Mouse (Mus musculus): ENCODE results near the gene Prex1. TPM values are rescaled to one million over a fixed set of nuclear protein-coding genes. Genes with fewer than 3 reads are reported as not detected.
"Not testable (repeated sequence)": the region's sequence is repeated elsewhere in the genome, so short reads cannot be mapped to it uniquely, and the experiment has no call there.

Gene Prex1
- polyA plus RNA-seq, 1 experiment from 2014 or later, result 12.4 TPM

DNA sequence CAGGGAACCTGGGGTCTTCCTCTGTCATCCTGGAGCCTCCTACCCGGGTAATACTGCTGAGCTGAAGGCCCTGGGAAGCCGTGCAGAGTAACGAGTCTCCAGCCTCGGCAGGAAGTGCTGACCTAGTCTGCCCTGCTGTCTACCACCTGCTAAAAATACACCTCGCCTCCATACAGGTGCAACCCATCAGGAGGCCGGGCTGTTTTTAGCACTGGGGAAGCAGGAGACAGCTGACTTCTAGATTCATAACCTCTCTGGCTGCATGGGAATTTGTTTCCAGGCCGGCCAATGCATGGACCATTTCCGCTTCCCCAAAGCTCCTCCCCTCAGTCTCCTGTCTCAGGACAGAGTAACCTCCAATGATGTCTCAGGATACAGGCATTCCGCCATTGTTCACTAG is 187.4 kb downstream of the Prex1 start:
- Histone ChIP-seq H3K27ac (peak overlapping the region; percentile 57; the same call in 1 of the 2 replicates), H3K27me3 (replicated peaks) (no peaks in the 10 kb centered on the region), H3K9ac (no peak overlapping the region), H3K4me1 (peaks cover 13% of the 10 kb centered on the region), H3K9me3 (no peaks in the 10 kb centered on the region), H3K4me3 (replicated peaks) (no peak overlapping the region), H3K4me2 (no peak overlapping the region), H3K36me3 (no peaks in the 10 kb centered on the region)
- ATAC-seq (ENCODE audit: insufficient read depth, low FRiP score, low read depth), result no peak
- WGBS, result 55% methylated on average over 9 of the region's 9 CpGs

DNA sequence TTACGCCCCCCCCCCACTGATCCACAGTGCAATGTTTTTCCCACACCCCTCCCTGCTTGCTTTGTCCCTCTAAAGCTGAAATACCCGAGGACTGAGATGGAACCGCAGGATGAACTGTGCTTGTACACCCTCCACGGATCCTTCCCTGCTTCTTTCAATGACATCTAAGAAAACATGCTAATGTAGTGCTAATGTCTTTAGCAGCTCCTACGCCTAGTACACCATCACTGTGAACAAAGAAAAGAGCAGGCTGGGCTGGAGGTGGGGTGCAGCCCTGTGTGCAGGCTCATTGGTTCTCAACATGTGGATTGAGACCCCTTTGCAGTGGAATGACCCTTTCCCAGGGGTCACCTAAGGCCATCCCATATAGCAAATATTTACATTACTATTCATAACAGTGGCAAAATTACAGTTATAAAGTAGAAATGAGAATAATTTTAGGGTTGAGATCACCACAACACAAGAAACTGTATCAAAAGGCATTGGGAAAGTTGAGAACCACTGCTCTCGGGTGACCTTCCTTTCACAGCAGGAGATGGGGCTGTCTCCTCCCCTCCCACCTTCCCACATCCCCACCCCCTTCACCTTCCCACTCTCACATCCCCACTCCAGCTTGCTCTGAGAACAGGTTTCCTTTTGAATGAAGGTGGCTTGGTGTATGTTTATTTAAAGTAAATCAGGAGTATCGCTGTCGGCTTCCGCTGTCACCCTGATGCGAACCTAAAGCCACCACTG is 190.3 kb downstream of the Prex1 start:
- ATAC-seq (ENCODE audit: insufficient read depth, low FRiP score, low read depth), result no peak
- H3K27ac ChIP-seq, result peak overlapping the region; percentile 72
- no peaks in the 10 kb centered on the region for H3K27me3 ChIP-seq (replicated peaks)
- no peaks in the 10 kb centered on the region for H3K9me3 ChIP-seq
- H3K4me1 ChIP-seq, result peaks cover 16% of the 10 kb centered on the region
- WGBS, result 65% methylated on average over 10 of the region's 10 CpGs
- H3K4me2 ChIP-seq, result no peak overlapping the region
- H3K9ac ChIP-seq, result no peak overlapping the region
- no peak overlapping the region for H3K4me3 ChIP-seq (replicated peaks)
- no peaks in the 10 kb centered on the region for H3K36me3 ChIP-seq

DNA sequence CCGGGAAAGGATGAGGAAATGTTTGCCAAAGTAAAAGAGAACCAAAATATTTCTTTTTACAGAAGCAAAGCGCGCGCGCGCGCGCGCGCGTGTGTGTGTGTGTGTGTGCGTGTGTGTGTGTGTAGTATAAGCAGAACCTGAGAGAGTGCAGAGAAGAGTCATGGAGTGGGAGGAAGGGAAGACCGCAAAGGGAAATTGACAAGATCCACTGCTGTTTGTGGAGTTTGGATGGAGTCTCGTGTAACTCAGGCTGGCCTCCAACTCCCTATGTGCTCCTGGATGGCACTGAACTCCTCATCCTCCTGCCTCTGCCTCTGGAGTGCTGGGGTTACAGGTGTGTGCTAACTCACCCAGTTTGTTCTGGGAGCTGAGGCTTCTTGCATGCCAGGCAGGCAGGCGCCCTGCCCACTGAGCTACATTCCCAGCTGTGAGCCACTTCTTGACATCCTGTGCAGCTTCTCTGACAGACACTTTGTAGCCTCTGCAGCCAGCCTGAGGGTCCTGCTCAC is 191.0 kb downstream of the Prex1 start:
- H3K4me2 ChIP-seq, result no peak overlapping the region

DNA sequence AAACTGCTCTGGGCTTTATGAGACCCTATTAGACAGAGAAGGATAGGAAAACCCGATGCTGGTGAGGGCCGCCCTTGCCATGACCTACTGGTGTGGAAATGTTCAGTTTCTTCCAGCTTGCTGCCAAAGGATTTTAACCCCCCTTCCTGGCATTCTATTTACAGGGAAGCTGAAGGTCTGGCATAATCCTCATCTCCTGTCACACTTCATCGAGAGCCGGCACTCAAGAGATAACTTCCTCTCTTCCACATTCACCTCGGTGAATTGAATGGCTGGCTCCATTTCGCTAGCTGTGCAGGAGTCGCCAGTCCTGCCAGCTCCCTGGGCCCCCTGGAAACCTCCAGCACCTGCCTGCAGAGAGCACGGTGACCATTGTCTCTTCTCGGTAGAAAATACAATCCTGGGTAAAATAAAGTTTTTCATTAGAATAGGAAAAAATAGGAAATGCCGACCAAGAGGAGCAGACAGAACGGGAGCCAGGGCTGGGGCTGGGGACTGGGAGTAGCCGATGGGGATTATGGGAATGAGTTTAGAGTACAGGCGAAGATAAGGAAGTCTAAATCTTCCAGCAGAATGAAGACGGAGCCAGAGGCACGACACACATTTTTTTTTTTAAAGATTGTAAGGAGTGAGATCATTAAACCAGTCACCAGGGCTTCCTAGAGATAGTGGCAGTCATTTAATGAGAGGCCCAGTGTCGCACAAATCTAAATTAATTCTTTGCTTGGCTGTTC is 191.6 kb downstream of the Prex1 start:
- ATAC-seq (ENCODE audit: insufficient read depth, low FRiP score, low read depth), result no peak
- Histone ChIP-seq H3K9me3 (no peaks in the 10 kb centered on the region), H3K4me3 (replicated peaks) (no peak overlapping the region), H3K4me2 (no peak overlapping the region), H3K9ac (no peak overlapping the region), H3K4me1 (peaks cover 23% of the 10 kb centered on the region), H3K27ac (peak overlapping the region; percentile 72; the same call in 1 of the 2 replicates), H3K27me3 (replicated peaks) (no peaks in the 10 kb centered on the region), H3K36me3 (no peaks in the 10 kb centered on the region)
- WGBS, result 39% methylated on average over 16 of the region's 16 CpGs

More for the DNA sequence above, 191.0 kb downstream of the Prex1 start:
- Histone ChIP-seq H3K27me3 (replicated peaks) (no peaks in the 10 kb centered on the region), H3K9me3 (no peaks in the 10 kb centered on the region), H3K4me1 (peaks cover 19% of the 10 kb centered on the region), H3K36me3 (no peaks in the 10 kb centered on the region), H3K27ac (peak overlapping the region; percentile 72), H3K9ac (no peak overlapping the region), H3K4me3 (replicated peaks) (no peak overlapping the region)
- WGBS, result 71% methylated on average over 15 of the region's 15 CpGs
- no peak for ATAC-seq (ENCODE audit: insufficient read depth, low FRiP score, low read depth)

DNA sequence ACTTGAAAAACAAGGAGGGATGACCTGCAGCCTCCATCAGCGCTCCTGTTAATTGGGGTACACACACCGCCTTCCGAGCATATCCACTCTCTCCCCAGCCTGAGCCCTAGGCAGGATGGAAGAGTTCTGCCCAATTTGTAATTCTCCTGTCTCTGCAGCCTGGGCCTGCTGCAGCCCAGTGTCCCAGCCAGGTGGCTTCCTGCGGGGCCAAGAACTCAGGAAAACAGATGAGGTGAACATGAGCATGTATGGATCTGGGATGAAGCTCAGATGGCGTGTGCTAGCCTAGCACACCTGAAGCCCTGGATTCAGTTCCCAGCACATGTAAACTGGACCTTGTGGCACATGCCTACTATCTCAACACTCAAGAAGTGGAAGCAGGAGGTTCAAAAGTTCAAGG is 192.2 kb downstream of the Prex1 start:
- H3K27me3 ChIP-seq (replicated peaks), result no peaks in the 10 kb centered on the region
- ATAC-seq (ENCODE audit: insufficient read depth, low FRiP score, low read depth), result no peak
- H3K4me3 ChIP-seq (replicated peaks), result no peak overlapping the region
- no peak overlapping the region for H3K9ac ChIP-seq
- H3K9me3 ChIP-seq, result no peaks in the 10 kb centered on the region
- no peak overlapping the region for H3K4me2 ChIP-seq
- WGBS, result 96% methylated on average over 5 of the region's 5 CpGs
- H3K27ac ChIP-seq, result no peak overlapping the region; the same call in 1 of the 2 replicates
- H3K4me1 ChIP-seq, result peaks cover 24% of the 10 kb centered on the region
- no peaks in the 10 kb centered on the region for H3K36me3 ChIP-seq

DNA sequence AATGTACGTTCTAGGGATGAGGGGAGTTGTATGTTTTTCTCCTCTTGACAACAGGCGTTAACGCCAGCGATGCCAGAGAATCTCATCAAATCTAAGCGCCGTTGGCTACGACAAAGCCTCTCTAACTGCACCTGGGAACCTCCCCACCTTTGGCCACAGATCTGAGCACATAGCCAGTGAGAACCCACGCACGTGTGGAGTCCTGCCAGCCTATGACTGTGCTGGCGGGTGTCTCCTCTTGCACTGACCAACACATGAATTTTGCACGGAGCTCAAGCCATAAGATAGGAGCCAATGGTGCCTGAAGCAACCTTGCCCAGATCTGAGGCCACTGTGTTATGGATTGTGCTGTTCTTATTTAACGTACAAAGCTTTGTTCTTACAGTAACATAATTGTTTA is 193.1 kb downstream of the Prex1 start:
- 80% methylated on average over 12 of the region's 12 CpGs for WGBS
- no peak for ATAC-seq (ENCODE audit: insufficient read depth, low FRiP score, low read depth)
- Histone ChIP-seq H3K27ac (no peak overlapping the region), H3K4me2 (no peak overlapping the region), H3K4me3 (replicated peaks) (no peak overlapping the region), H3K4me1 (peaks cover 24% of the 10 kb centered on the region), H3K9ac (no peak overlapping the region), H3K27me3 (replicated peaks) (no peaks in the 10 kb centered on the region), H3K9me3 (no peaks in the 10 kb centered on the region), H3K36me3 (no peaks in the 10 kb centered on the region)

DNA sequence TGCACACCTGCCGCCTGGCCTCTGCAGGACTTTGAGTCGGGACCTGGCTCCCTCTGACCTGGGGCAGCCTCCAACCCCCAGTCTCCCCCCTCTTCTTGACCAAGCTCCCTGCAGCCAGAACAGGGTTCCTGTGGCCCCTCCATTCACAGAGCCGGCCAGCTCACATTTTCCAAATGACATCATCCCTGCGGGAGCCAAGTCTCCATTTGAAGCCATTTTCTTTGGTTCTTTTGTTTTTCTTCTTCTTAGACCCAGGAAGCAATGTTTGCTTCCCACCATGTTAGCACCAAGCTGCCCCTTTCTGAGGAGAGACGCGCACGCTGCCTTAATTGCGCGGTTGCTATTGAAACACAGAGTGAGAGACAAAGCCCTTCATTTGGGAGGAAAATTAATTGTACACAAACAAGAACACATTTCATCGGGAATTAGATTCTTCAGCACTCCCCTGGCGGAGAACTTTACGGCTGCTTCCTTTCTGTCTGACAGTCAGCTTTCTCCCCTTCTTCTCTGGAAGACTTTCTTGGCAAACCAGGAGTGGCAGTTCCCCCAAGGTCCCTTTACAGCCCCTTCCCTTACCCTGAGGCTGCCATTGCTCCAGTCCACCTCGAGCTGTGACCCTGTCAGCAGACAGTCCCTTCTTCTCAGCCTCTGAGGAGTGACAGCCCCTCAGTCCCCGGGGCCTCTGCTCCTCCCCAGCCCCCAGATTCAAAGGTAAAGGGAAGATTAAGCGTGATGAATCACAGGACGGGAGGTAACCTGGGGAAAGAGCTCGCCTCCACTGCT is 196.0 kb downstream of the Prex1 start:
- not testable (repeated sequence) for H3K27me3 ChIP-seq (replicated peaks); H3K36me3 ChIP-seq; H3K9me3 ChIP-seq; H3K9ac ChIP-seq; H3K4me3 ChIP-seq (replicated peaks)
- H3K27ac ChIP-seq, result peak overlapping the region; percentile 73
- 18% methylated on average over 14 of the region's 17 CpGs for WGBS
- H3K4me2 ChIP-seq, result peak overlapping the region; percentile 35; the same call in 1 of the 2 replicates
- peak; percentile 37; the same call in 1 of the 2 replicates for ATAC-seq (ENCODE audit: insufficient read depth, low FRiP score, low read depth)
- H3K4me1 ChIP-seq, result peaks cover 17% of the 10 kb centered on the region

DNA sequence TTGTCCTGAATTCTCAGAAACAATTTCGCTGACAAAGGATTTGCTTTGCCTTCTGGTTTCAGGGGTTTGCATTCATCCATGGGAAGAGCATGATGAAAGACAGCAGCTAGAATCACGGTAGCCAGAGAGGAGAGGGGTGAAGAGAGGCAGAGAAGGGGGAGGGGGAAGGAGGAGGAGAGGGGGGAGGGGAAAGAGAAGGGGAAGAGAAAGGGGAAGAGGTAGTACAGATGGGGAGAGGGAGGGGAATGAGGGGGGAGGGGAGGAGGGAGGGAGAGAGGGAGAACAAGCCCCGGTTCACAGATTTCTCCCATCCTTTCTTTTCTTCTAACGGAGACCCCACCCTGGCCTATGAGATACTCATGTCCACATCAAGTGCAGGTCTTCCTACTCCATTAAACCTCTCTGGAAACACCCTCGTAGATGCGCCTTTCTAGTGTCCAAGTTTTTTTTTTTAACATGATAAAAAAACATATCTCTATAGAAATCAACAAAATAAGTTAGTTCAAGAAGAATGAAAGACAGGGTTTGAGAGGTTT is 196.7 kb downstream of the Prex1 start:
- Histone ChIP-seq H3K4me2 (no peak overlapping the region), H3K27ac (peak overlapping the region; percentile 73), H3K4me1 (peaks cover 12% of the 10 kb centered on the region; the same call in 1 of the 2 replicates), H3K4me3 (replicated peaks) (no peak overlapping the region; the same call in 1 of the 2 replicates), H3K36me3 (no peaks in the 10 kb centered on the region), H3K27me3 (replicated peaks) (no peaks in the 10 kb centered on the region), H3K9me3 (no peaks in the 10 kb centered on the region), H3K9ac (no peak overlapping the region)
- 43% methylated on average over 6 of the region's 6 CpGs for WGBS
- ATAC-seq (ENCODE audit: insufficient read depth, low FRiP score, low read depth), result no peak

Other genes starting within 250 kb of the Prex1 start
- 7.2 and 7.8 TPM in 2 replicates for gene Trp53rkb, start 78.7 kb upstream of the Prex1 start, polyA plus RNA-seq (2015; fragmentation: Nextera tagmentation; extraction: Ambion mirVana)
- gene Arfgef2, start 91.8 kb upstream of the Prex1 start, polyA plus RNA-seq (2015; fragmentation: Nextera tagmentation; extraction: Ambion mirVana), result 4.5 and 5.2 TPM in 2 replicates
- gene Cse1l, start 192.2 kb upstream of the Prex1 start, polyA plus RNA-seq (2015; fragmentation: Nextera tagmentation; extraction: Ambion mirVana), result 97.8 and 101 TPM in 2 replicates